Mouse (Mus musculus) mature B cell (primary cell): Measurements from ENCODE around the gene Cuzd1.

Experiments
- in situ Hi-C: fragments of 300-500 bp; cut with MboI; formaldehyde crosslinking; loops from 2 replicates; pipeline ENCODE4 v1.14.3; 2019

The Cuzd1 gene

DNA sequence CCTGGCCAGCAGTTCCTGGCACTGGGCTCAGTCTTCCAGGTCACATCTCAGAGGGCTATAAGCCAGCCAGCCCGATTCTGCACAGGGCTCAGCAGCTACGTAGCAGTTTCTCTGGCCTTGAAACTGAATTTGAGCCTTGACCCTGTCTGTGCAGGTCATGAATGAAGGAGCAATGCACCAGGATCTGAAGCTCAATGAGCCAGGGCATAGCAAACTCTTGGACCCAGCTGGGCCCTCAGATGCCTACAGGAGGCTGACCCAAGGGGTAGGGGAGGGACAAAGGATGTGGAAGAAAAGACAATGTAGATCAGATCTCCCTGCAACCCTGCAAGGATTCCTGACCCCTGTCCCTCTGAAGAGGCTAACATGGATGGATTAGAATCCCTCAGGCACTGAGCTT is at the start of gene Cuzd1:
Gene Cuzd1, minus strand, starts transcription at position 101 of the 400 bp plus-strand sequence.
- in situ Hi-C loops: no loop called here

DNA sequence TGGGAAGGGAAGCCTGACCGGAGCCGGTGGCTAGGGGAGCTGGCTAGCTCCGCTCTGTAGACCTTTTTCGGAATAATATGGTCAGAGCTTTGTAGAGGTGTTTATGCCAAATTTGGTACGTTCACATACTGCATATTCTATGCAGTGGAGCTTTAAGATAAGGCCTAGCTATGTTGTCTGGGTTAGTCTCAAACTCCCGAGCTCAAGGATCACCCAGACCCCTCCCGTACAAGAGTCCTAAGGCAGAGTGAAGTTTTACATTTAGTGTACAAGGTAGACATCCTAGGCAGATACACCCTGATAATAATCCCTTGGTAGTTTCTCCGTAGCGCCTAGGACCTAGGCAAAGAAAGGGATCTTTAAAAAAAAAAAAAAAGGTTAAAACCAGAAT is 49.4 kb upstream of the Cuzd1 start:
- in situ Hi-C loops: no loop called here

DNA sequence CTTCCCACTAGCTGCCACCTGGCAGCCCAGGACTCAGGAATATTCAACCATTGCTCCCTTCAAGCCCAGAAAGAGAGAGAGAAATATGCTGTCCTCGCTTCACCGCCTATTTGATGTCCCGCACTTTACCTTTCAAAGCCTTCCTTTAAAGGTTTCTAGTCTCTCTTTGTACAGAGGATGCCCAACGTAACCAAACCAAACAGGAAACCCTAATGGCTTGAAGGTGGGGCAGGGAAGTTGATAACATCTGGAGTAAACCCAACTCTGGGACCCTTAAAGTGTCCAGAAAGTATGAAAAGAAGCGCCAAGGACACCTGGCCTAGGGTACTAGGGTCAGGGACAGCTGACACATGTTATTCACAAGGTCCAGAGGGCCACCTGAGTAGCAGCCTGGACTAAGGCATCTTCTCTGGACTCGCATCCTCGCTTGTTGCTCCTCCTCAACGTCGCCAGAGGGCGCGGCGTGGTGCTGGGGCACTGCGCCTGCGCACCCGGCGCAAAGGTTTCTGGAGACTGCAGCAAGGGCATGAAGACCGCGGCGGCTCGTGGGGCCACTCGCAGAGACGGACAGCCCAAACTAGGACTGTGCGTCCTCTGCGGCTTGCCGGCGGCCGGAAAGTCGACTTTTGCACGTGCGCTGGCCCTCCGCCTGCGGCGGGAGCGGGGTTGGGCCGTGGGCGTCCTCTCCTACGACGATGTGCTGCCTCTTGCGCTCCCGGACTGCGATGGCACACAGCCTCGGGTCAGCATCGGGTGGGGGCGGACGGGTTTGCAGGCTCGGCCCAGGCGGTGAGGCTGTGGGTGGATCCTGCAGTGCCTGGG is 48.8 kb upstream of the Cuzd1 start, which contains the start of gene Pstk:
Gene Pstk, plus strand, starts transcription at position 494 of the 822 bp plus-strand sequence.
- in situ Hi-C loops: no loop called here

DNA sequence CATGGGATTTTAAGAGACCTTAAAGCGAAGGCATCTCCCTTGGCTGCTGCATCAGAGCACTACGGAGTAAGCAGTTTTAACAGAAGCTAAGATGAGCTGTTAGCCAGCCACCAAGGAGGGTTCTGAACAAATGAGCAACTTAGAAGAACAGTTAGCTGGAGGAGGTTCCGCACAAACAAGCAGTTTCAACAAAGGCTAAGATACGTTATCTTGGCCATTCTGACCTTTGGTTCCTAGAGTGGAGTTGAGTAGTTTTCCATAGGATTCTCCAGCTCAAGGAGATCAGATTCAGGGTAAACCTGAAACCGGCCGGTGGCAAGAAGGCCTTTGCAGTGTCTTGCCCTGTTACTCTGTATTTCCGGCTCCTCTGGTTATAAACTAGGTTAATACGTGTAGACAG is 42.0 kb upstream of the Cuzd1 start:
- in situ Hi-C loops: no loop called here

DNA sequence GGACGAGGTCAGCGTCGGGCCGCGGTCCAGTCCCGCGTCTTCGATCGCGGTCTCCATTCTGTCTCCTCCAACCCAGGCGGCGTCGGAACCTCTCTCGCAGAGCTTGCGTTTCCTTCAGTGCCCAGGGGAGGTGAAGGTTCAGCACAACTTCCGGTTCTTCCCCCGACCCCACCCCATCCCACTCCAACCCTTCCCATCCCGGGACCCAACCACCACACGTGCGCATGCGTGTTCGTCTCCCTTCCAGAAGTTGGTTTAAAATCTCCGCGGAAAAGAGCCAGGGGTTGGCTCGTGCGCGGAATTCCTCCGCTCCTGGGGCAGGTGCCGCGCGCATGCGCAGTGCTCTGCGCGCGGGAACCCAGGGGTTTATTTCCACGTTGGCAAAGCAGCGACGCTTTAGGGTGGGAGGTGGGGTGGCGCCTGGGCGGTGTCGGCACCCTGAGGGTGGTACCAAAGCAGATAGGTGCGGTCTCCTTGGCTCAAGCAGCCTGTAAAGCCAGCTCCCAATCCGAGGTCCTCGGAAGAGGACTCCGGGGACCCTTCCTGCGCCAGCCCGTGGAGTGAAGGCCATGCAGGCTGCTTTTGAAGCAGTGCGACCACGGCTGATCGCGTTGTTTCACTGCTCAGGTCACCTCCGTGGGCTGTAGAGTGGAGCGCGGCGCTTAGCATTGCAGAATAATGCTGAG is 40.7 kb upstream of the Cuzd1 start, which contains the start of gene 2310057M21Rik:
Gene 2310057M21Rik, minus strand, starts transcription at position 145 of the 686 bp plus-strand sequence.
- in situ Hi-C loops: no loop called here

DNA sequence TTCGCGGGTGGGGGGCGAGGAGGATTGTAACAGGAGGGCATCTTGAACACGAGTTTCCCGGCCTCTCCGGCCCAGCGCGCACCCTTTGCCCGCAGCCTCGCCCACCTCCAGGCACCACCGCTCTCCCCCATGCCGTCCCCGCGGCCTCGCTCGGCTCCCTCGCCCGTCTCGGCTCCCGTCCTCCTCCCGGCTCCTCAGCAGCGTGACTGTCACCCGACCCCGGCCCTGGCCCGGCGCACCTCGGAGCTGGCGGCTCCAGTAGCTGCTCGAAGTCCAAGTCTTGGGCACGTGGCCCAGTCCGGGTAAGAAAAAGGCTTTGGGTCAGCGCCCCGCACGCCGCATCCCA is 40.1 kb upstream of the Cuzd1 start:
- in situ Hi-C loops: no loop called here

DNA sequence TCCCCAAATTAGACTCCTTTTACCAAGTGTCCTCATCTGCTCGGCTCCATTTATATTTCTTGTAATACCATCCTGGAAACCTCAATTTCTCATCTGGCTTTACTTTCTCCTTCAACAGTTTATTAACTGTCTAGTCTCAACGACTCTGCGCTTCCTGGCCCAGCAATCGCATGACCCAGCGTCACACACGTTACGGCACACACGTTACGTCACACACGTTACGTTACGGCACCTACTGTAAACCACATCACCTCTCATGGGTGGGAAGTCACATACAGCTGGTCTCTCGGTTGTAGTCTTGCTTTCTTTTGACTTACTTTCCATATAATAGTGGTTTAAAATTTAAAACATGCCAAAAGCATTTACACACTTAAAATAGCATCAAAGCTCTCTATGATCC is 34.0 kb upstream of the Cuzd1 start:
- in situ Hi-C loops: no loop called here

DNA sequence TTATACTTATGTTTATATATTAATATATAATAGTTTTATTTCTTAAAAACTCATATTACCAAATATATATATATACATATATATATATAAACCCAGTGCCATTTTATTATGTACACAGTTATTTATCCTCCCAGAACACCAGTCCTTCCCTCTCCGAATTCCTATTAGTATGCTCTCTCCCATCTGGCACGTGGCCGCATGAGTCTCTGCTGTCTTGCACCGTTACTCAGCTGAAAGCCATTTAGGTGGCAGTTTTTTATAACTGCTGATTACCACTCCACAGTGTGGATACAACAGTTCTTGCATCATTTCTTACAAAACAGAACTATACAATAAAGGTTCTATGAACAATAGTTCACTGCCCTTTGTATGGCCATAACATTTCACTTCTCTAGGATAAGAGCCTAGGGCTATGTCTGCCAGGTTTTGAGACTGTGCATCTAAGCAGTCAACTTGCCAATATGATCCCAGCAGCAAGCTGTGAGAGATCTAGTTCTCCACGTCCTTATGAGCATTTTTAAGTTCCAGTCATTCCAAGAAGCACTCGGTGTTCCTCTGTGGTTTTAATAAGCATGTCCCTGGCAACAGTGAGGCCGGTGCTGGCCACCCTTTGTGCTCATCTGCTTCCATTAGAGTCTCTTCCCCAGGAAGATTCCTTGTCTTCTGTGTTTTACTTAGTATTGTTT is 23.9 kb upstream of the Cuzd1 start:
- in situ Hi-C loops: no loop called here

DNA sequence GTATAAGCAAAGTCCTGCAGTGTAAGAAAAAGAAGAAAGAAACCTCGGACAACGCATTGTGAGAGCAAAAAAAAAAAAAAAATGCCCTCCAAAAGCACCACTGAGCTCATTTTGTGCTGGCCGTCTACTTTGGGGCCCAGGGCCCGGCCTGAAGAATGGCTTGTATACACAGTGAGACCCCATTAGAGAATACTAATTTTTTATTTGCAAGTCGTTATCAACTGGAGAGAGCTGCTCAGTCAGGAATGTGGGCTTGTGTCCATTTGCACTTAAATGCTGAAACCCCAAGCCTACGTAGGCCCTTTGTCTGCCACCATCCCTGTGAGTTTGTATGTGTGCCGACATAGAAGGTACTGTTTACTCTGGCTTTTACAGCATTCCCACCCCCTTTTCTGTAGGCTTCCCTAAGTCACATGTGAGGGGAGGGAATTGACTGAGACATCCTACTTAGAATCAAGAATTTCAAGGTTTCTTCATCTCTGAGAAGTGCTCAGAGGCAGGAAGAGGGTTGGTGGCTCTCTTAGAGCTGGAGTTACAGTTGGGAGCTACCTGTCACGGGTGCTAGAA is 15.5 kb upstream of the Cuzd1 start:
- in situ Hi-C loops: no loop called here

DNA sequence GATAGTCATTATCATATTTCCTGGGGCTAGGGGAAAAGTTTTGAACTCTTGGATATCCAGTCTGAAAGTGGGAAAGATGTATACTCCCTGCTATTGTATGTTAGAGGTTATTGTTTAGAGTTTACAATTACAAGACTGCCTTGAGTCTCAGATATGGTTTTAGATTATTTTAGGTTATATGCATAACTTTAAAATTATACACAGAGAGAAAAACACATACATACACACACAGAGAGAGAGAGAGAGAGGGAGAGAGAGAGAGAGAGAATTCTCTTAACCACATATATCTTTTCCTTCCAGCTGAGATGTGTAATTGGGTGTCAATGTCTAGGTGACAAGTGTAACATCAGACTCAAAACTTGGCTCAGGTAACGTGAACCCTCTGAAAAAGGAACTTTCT is 11.5 kb upstream of the Cuzd1 start, which contains the start of gene Fam24a:
Gene Fam24a, plus strand, starts transcription at position 301 of the 400 bp plus-strand sequence.
- in situ Hi-C loops: no loop called here

DNA sequence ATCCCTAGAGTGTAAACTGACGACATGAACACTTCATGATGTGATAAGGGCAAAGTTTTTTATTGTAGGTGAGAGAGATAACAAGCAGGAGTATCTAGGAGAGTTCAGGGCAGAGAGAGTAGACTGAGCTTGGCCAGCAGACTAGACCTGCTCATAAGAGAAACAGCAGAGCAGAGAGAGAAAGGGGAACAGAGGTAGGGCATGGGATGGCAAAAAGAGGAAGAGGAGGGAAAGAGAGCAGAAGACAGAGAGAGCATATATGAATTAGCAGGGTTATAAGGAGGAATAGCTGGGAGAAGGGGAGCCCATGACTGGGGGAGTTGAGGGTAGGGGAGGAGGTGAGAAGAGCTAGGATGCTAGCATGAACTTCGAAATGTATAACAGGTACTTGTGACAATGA is 9.6 kb upstream of the Cuzd1 start:
- in situ Hi-C loops: no loop called here

DNA sequence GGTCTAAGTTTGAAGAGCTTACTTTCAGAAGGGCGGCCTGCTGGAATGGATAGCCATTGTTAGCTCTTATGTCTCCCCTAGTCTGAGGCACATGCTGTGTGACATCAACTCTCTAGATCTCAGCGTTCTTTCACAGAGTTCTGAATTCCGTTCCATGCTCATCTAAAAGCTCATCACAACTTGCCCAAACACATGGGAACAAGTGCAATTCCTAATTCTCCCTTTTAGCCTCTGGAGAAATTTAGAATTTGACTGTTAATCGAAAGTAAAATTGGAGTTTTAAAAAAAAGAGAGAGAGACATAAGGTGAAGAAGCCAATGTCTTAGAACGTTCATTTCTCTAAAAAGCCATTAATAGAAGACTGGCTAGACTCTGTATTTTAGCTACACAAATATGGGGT is 7.3 kb upstream of the Cuzd1 start, which contains the start of gene Fam24b:
Gene Fam24b, minus strand, starts transcription at position 101 of the 400 bp plus-strand sequence.
- in situ Hi-C loops: no loop called here

DNA sequence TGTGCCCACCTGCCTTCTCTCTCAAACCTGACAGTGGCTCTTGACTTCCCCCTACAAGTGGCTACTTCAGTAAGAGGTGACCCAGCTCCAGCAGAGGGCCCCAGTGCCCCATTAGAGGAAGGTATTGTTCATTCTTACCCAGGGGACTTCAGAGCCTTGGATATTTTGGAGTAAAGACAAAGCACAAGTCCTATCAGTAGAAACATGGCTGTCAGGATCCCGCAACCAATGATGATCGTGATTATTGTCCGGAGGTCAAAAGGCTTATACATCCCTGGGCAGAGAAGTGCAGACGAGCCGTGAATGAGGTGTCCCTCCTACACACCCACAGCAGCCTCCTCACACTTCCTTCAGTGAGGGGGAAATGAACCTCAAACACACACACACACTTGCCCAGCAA is 5.0 kb upstream of the Cuzd1 start:
- in situ Hi-C loops: no loop called here

DNA sequence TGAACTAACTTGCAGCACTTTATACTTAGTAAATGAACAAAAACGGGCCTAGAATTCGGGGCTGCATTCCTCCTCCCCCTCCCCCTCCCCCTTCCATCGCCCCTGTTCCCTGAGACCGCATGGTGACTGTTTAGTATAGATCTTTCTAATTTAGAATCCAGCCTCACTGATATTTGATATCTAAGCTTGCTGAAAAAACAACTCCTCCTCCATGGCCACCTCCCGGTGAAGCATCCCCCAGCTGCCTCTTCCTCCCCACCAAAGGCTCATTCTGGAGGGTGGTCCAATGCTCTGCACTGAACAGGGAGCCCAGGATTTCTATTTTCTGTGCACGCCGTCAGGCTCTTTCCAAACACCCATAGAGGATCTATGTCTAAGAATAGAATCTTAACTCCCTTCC is 3.8 kb downstream of the Cuzd1 start:
- in situ Hi-C loops: no loop called here

DNA sequence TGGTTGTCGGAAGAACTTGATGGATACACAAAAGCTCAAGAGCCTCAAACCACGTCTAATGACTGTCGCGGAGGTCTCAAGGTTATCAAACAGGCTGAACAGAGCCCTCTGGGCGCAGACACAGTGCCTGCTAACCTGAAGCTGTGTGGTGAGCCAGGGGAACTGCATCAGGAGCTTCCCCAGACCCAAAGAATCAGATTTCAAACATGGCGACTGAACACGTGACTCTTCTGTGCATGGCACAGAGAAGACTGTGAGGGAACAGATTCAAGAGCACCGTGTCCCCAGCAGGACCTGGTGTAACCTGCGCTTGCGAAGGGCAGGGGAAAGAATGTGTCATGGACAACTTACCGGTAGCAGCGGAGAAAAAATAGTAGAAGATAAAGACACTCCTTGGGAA is 4.5 kb downstream of the Cuzd1 start:
- in situ Hi-C loops: no loop called here

DNA sequence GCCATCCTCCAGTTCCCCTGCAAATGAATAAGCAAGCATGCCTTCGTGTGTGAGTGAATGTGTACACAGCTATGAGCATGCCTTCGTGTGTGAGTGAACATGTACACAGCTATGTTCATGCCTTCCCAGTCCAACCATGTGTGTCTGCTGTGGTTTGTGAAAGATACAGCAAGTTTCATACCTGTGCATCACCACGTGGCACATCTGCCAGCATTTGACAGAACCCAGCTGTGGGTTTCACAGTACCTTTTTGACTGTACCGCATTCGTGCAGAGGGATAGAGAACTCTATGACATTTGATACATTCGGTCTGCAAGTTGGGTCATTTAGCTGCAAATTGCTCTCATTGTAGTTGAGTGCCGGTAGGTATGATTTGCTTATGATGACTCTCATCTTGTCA is 7.6 kb downstream of the Cuzd1 start:
- in situ Hi-C loops: no loop called here

DNA sequence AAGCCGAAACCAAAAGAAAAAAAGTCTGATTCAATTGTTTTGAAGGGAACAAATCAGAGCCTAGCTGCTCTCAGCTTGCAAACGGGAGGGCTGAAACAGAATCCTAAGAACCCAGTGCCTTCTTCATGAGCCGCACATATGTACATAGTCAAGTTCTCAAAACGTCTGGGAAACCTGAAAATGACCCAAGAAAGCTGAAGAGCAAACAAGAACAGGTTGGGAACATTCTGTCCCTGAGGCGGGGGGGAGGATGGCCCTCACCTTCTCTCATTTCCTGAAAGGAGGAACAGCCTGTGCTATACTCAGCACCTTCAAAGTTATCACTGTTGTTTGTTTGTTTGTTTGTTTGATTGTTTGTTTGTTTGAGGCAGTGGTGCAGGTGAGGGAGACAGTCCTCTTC is 15.4 kb downstream of the Cuzd1 start:
- in situ Hi-C loops: no loop called here

DNA sequence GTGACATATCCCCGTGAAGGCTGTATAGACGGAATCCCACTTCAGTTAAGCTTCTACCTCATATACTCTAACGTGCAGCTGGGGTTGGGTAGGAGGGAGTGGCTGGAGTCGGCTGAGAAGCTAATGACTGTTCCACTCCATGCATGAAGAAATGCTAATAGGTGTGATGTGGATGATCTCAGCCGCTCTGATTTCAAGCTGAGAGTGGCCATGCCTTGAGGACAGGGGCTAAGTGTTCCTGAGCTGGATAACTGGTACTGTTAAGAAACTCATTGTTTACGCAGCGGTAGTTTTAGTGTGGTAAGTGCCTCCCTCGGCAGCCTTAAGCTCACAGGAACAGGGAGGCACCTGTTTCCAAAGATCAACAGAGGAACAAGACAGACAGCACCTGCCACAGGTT is 18.8 kb downstream of the Cuzd1 start:
- in situ Hi-C loops: no loop called here

DNA sequence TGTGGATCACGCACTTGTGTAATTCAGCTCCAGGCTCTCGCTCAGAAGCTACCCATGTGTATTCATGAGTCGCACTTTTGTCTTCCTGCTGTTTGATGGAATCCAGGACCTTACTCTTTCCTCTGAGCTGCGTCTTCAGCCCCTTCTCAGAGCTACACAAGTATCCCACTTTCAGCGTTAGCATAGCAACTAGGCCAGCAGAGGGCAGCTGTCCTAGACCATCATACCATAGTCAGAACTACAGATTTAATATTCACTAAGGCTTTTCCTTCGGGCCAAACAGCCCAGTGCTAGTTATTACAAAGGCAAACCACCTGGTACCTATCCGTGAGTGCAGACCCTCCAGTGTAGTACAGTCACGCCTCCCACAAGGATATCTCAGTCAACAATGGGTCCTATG is 24.9 kb downstream of the Cuzd1 start:
- in situ Hi-C loops: no loop called here

DNA sequence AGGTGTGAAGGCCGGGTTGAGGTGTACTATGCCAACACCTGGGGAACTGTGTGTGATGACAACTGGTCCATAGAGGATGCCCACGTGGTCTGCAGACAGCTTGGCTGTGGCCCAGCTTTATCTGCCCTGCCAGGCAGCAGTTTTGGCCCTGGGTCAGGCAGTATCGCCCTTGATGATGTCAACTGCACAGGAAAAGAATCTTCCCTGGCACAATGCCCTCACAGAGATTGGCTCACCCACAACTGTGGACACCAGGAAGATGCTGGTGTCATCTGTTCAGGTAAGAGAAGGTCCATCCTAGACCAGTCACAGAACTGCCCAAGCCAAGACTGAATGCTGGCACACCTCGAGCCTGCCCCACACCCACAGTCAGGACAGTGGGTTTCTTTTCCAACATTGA is 56.2 kb downstream of the Cuzd1 start:
- in situ Hi-C loops: no loop called here

DNA sequence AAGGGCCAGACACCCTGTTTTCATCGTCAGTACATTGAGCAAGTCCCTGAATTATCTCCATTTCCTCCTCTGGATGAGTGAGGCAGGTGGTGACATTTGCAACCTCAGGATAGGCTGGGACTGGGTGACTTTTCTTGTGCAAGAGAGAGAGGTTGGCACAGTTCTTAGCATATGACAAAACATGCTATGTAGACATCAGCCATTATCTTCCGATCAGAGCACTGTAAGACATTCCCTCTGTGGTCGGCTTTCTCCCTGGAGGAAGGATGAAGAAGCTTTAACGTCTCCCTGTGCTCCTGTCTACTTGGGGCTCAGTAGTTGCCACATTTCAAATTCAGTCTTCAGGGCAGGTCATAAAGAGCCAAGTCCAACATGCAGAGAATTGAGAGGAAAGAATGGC is 57.8 kb downstream of the Cuzd1 start:
- in situ Hi-C loops: no loop called here

DNA sequence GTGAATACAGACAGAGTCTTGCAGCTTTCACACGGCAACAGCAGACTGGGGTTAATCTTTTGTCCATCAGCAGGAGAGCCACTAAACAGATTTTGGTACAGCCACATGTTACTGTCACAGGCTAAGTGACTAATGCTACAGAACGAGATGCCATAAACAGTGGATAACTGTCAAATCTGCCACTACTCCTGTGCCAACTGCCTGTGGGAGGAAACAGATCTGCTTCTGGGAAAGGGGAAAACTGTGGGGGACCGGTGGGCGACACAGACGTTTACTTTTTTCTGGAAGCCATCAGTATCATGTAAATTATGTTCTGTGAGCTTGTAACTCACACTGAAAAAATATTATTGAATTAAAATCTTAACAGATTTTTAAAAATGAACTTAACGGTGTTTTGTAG is 61.1 kb downstream of the Cuzd1 start:
- in situ Hi-C loops: no loop called here
